ENCODE assay signal across 8 mouse cellular contexts in genomic region chr6:86527766-86528450, GRCm38 (mm10). TPM values are rescaled to one million over a fixed set of nuclear protein-coding genes. Genes with fewer than 3 reads are reported as not detected.
DNase-seq lines count a peak whose midpoint lies in the region; ATAC-seq and TF ChIP-seq lines count a peak whose summit lies in the region.

No protein-coding gene starts in this region.

- H3K27ac ChIP-seq in cerebellum, adult 2 months (ENCODE audit: insufficient read depth, low read length) = peak overlapping the region; percentile 100
- H3K27ac ChIP-seq in testis, adult 2 months (ENCODE audit: control insufficient read depth, insufficient read depth, low read depth, low read length) = peak overlapping the region; percentile 97
- peak overlapping the region; percentile 99 for H3K27ac ChIP-seq in liver, embryonic 16.5 days (ENCODE audit: low read length)

- TF ChIP-seq CTCF in cerebellum, adult 2 months (IDR thresholded peaks at IDR 0.05; ENCODE audit: borderline replicate concordance, insufficient read depth, low read depth, low read length) = no peak
- TF ChIP-seq CTCF in testis, adult 2 months (IDR thresholded peaks at IDR 0.05; ENCODE audit: control insufficient read depth, insufficient read depth, insufficient replicate concordance, low read depth, low read length) = no peak

- no peaks in the 10 kb centered on the region for H3K9me3 ChIP-seq in liver, embryonic 16.5 days (replicated peaks; ENCODE audit: control insufficient read depth, low read length)

- H3K9ac ChIP-seq in liver, embryonic 16.5 days (ENCODE audit: low read depth, low read length) = no peak overlapping the region; the same call in 1 of the 2 replicates

- H3K4me2 ChIP-seq in liver, embryonic 16.5 days (ENCODE audit: low read depth, low read length) = peak overlapping the region; percentile 94

- WGBS in cerebellum, adult 2 months = 72% methylated on average over 1 of the region's 4 CpGs
- WGBS in liver, embryonic 16.5 days (ENCODE audit: insufficient replicate concordance) = 23% methylated on average over 2 of the region's 4 CpGs

- ATAC-seq in cerebellum, adult (ENCODE audit: insufficient number of reproducible peaks, low FRiP score, low TSS enrichment) = no peak
- no peak for ATAC-seq in liver, embryonic 16.5 days (ENCODE audit: low read depth)

- intact Hi-C loops in left cerebral cortex, postnatal 36 days (cut with DNase I) = loop anchor here (2.0 to 5.0 kb wide), 3 partner anchors 41 to 139 kb away; partner anchors contain the start of gene Mxd1

- DNase-seq in cerebellum, adult 2 months = peak in 1 of 2 experiments; percentile 20
- DNase-seq in testis, postnatal 10 days (ENCODE audit: low spot score) = no peak
- no peak for DNase-seq in left cerebral cortex, postnatal 36 days (ENCODE audit: low spot score in 2 of 2)
- no peak for DNase-seq in embryo, embryonic 10 days (ENCODE audit: low spot score)
- DNase-seq in left cerebral cortex, adult 18-20 months (ENCODE audit: low spot score in 2 of 2) = no peak

- peaks cover 4% of the 10 kb centered on the region; the same call in 1 of the 2 replicates for H3K4me1 ChIP-seq in cerebellum, adult 2 months (ENCODE audit: control insufficient read depth, insufficient read depth, low read length)
- H3K4me1 ChIP-seq in testis, adult 2 months (ENCODE audit: control insufficient read depth, insufficient read depth, low read length) = peaks cover 10% of the 10 kb centered on the region
- H3K4me1 ChIP-seq in liver, embryonic 16.5 days (ENCODE audit: control insufficient read depth, low read depth, low read length) = peaks cover 22% of the 10 kb centered on the region

- no peak for TF ChIP-seq POLR2A in cerebellum, adult 2 months (IDR thresholded peaks at IDR 0.05; ENCODE audit: borderline replicate concordance, insufficient read depth, low read length)
- no peak for TF ChIP-seq POLR2A in testis, adult 2 months (IDR thresholded peaks at IDR 0.05; ENCODE audit: control insufficient read depth, low read depth, low read length)

- H3K36me3 ChIP-seq in testis, adult 2 months (ENCODE audit: control insufficient read depth, insufficient read depth, low read length) = peaks cover 4% of the 10 kb centered on the region
- H3K36me3 ChIP-seq in liver, embryonic 16.5 days (ENCODE audit: control insufficient read depth, insufficient read depth) = peaks cover 10% of the 10 kb centered on the region

- no peaks in the 10 kb centered on the region for H3K27me3 ChIP-seq in cerebellum, adult 2 months (ENCODE audit: control insufficient read depth, insufficient read depth, low read length)
- H3K27me3 ChIP-seq in testis, adult 2 months (ENCODE audit: control insufficient read depth, insufficient read depth, low read length) = no peaks in the 10 kb centered on the region
- no peaks in the 10 kb centered on the region for H3K27me3 ChIP-seq in liver, embryonic 16.5 days (ENCODE audit: control insufficient read depth, insufficient read depth, low read depth, low read length)

- peak overlapping the region; percentile 78 for H3K4me3 ChIP-seq in cerebellum, adult 2 months (replicated peaks; ENCODE audit: insufficient read depth, low read depth, low read length)
- peak overlapping the region; percentile 98; the same call in 1 of the 2 replicates for H3K4me3 ChIP-seq in testis, adult 2 months (ENCODE audit: control insufficient read depth, low read depth, low read length)
- peak overlapping the region; percentile 82 for H3K4me3 ChIP-seq in liver, embryonic 16.5 days (ENCODE audit: low read depth, low read length)

RNA-seq across cellular contexts. Expression of gene Pcbp1, which starts 1.8 kb away (rescaled TPM):
- 179 and 186 TPM in 2 replicates for polyA plus RNA-seq in cerebellum, adult 2 months (2012; rRNA removed)
- polyA plus RNA-seq in testis, adult 2 months (2012; rRNA removed) = 91.6 and 99.3 TPM in 2 replicates
- polyA plus RNA-seq in liver, embryonic 16.5 days (2015; fragmentation: Nextera tagmentation; extraction: Ambion mirVana) = 82.3 and 84.0 TPM in 2 replicates
- 100 to 1,000 TPM; 179 to 192 TPM for total RNA-seq in left cerebral cortex, postnatal 36 days (2021)
- 100 to 1,000 TPM; 188 to 189 TPM for total RNA-seq in left cerebral cortex, adult 18-20 months (2021)
